Mouse (Mus musculus) megakaryocyte, embryonic 14.5 days (primary cell): ENCODE data around the gene Gtpbp8. TPM values are rescaled to one million over a fixed set of nuclear protein-coding genes. Genes with fewer than 3 reads are reported as not detected.

ENCODE experiments used
- H3K27me3 ChIP-seq: replicated peaks from 2 replicates; pipeline ENCODE3; 2012; ENCODE audit warnings: inconsistent platforms
- H3K36me3 ChIP-seq: replicated peaks from 2 replicates; pipeline ENCODE3; 2012; ENCODE audit warnings: low read length, inconsistent platforms, mixed read lengths
- H3K4me1 ChIP-seq: 2 replicates; pipeline ENCODE4 v1.6.1; 2012; ENCODE audit warnings: inconsistent platforms
- H3K4me3 ChIP-seq: replicated peaks from 2 replicates; pipeline ENCODE3; 2012; ENCODE audit warnings: moderate library complexity, mild to moderate bottlenecking, inconsistent platforms
- H3K9me3 ChIP-seq: 2 replicates; pipeline ENCODE4 v1.6.1; 2012; ENCODE audit warnings: inconsistent platforms
- FLI1 ChIP-seq: IDR thresholded peaks from 2 replicates; pipeline ENCODE4 v1.6.1; 2012; ENCODE audit warnings: low read length, inconsistent platforms, mixed read lengths
- GATA1 ChIP-seq: IDR thresholded peaks from 3 replicates; pipeline ENCODE4 v1.6.1; 2012; ENCODE audit warnings: mixed read lengths, low read length, inconsistent platforms, borderline replicate concordance
- polyA plus RNA-seq: library from polyadenylated mRNA; stranded (reverse); fragments of >175 nt; gene quantifications from 2 replicates; pipeline ENCODE4 v1.2.3, GENCODE M21; 2012; ENCODE audit warnings: low replicate concordance; ENCODE audit not compliant: insufficient read depth

Gene Gtpbp8
- polyA plus RNA-seq, 1 experiment = 22.7 TPM

GRCm38 (mm10) chr16:44703458-44703857 is 42.7 kb downstream of the Gtpbp8 start:
- TF ChIP-seq GATA1 (no peak), FLI1 (no peak)

DNA sequence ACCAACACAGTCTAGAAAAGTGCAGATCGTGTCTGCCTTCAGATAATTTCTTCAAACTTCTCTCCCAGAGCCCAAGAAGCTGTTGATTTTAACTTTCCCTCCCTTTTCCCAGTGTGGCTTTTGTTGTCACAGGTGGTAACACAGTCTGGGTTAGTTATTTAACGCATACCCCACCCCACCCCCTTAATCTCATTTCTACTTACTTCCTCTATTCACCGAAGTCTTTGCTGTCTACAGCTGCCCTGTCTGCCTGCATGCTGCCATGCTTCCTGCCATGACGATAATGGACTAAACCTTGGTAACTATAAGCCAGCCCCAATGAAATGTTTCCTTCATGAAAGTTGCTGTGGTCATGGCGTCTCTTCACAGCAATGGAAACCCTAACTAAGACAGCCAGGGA is 43.9 kb downstream of the Gtpbp8 start:
- TF ChIP-seq GATA1 = no peak
- no peak for TF ChIP-seq FLI1
- no peaks in the 10 kb centered on the region for H3K36me3 ChIP-seq
- H3K27me3 ChIP-seq = no peaks in the 10 kb centered on the region
- H3K4me3 ChIP-seq = no peak overlapping the region
- H3K4me1 ChIP-seq = peaks cover 16% of the 10 kb centered on the region
- no peaks in the 10 kb centered on the region for H3K9me3 ChIP-seq

More at GRCm38 (mm10) chr16:44703458-44703857, 42.7 kb downstream of the Gtpbp8 start:
- Histone ChIP-seq H3K9me3 (no peaks in the 10 kb centered on the region), H3K36me3 (no peaks in the 10 kb centered on the region), H3K27me3 (no peaks in the 10 kb centered on the region), H3K4me3 (no peak overlapping the region), H3K4me1 (peaks cover 16% of the 10 kb centered on the region)

DNA sequence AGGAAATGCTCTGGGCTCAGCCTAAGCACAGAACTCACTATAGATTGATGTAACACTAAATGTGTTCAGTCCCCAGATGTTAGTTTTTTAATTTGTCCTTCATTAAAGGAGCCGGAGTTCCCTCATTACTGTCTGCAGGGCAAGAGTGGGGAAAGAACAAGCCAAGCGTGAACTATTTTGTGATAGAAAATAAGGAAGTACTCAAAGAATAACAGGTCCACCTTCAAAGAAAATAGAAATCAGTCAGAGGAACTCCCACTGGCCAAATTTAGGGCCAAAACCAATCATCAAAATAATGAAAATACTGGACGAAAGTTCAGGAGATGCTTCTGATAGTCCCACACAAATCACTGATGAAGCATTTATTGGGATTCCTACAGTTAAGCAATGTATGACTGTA is 45.0 kb downstream of the Gtpbp8 start:
- Histone ChIP-seq H3K4me3 (no peak overlapping the region), H3K36me3 (no peaks in the 10 kb centered on the region), H3K27me3 (peaks cover 6% of the 10 kb centered on the region), H3K4me1 (peaks cover 16% of the 10 kb centered on the region), H3K9me3 (no peaks in the 10 kb centered on the region)
- TF ChIP-seq GATA1 (no peak), FLI1 (no peak)

- no peak for TF ChIP-seq GATA1
- no peak overlapping the region for H3K4me3 ChIP-seq
- peaks cover 12% of the 10 kb centered on the region for H3K4me1 ChIP-seq
These were observed 48.5 kb downstream of the Gtpbp8 start for GRCm38 (mm10) chr16:44697473-44698205.

DNA sequence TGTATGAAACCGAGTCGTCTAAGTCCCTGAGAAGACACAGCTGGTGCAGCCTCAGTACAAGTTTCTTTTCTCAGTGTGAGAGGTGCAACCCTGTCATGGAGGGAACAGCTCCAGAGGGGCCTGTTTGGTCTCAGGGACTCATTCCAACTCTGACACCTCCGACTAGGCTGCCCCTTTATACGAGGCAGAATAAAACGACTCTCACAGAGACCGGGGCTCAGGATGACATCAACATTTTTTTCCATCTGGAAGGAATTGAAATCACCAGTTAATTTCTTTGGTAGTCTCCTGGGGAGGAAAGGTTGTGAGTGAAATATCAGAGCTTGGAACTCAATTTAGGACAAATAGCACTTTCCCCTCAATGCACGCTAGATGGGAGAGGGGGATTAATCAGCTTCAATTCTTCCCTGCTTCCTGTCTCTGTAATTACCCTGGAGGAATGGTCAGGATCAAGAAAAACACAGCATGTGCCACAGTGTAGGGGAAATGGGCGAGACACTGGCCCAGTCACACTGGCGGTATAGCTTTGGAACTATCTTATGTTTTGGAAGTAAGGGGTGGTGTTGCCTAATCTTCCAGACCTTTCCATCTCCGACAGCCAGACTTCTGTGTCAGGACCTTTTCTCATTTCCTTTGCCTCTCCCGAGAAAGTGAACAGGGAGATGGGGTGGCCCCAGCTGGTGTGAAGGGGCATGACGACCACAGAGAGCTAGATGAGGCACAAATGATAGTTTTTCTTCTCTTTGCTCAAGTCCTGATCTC is 50.1 kb downstream of the Gtpbp8 start:
- Histone ChIP-seq H3K36me3 (no peaks in the 10 kb centered on the region), H3K4me3 (no peak overlapping the region), H3K9me3 (no peaks in the 10 kb centered on the region), H3K27me3 (peaks cover 18% of the 10 kb centered on the region), H3K4me1 (peaks cover 12% of the 10 kb centered on the region)
- TF ChIP-seq GATA1 = no peak
- TF ChIP-seq FLI1 = no peak

More at GRCm38 (mm10) chr16:44697473-44698205, 48.5 kb downstream of the Gtpbp8 start:
- peaks cover 14% of the 10 kb centered on the region for H3K27me3 ChIP-seq
- no peaks in the 10 kb centered on the region for H3K36me3 ChIP-seq
- no peaks in the 10 kb centered on the region for H3K9me3 ChIP-seq

GRCm38 (mm10) chr16:44695214-44695858 is 50.8 kb downstream of the Gtpbp8 start:
- TF ChIP-seq GATA1 = no peak
- TF ChIP-seq FLI1 = no peak
- H3K4me1 ChIP-seq = peaks cover 12% of the 10 kb centered on the region
- peaks cover 22% of the 10 kb centered on the region for H3K27me3 ChIP-seq

DNA sequence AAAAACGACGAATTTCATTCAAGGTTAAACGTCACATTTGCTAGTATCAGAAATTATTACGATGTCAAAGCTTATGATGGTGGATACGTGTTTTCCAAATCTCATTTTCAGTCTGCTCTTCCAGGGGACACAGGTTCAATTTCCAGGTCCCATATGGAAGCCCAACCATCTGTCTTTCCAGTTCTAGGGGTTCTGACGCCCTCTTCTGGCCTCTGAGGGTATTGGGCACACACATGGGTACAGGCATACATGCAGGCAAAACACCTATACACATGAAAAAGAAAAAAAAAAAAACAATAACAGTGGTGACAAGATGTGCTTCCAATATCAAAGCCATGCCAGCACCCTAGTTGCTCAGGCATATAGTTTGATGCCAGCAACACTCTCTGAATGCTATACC is 52.5 kb downstream of the Gtpbp8 start:
- no peaks in the 10 kb centered on the region for H3K9me3 ChIP-seq
- no peak for TF ChIP-seq FLI1
- TF ChIP-seq GATA1 = no peak

More at GRCm38 (mm10) chr16:44695214-44695858, 50.8 kb downstream of the Gtpbp8 start:
- Histone ChIP-seq H3K9me3 (no peaks in the 10 kb centered on the region), H3K4me3 (no peak overlapping the region), H3K36me3 (no peaks in the 10 kb centered on the region)

DNA sequence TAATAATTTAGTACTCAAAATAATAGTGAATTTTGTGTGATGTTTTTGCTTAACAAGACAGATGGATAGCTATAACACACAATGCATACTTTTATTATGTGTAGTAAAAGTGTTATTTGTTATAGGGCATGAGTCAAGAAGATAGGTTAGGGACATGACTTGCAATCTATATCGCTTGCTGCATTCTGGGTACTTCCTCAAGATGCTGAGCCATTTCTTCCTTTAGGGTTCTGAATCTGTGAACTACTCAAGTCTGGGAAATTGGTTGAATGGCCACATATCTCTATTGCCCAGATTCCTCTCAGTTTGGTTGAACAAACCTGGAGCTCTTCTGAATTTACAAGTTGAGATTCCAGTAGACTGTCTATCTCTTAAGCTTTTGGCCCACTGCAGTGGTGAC is 53.6 kb downstream of the Gtpbp8 start:
- H3K27me3 ChIP-seq = peaks cover 31% of the 10 kb centered on the region
- H3K4me1 ChIP-seq = peaks cover 12% of the 10 kb centered on the region
- TF ChIP-seq GATA1 (no peak), FLI1 (no peak)
- H3K9me3 ChIP-seq = no peaks in the 10 kb centered on the region
- H3K4me3 ChIP-seq = no peak overlapping the region
- no peaks in the 10 kb centered on the region for H3K36me3 ChIP-seq

More for the DNA sequence above, 52.5 kb downstream of the Gtpbp8 start:
- Histone ChIP-seq H3K4me3 (no peak overlapping the region), H3K27me3 (peaks cover 27% of the 10 kb centered on the region), H3K36me3 (no peaks in the 10 kb centered on the region), H3K4me1 (peaks cover 12% of the 10 kb centered on the region)

DNA sequence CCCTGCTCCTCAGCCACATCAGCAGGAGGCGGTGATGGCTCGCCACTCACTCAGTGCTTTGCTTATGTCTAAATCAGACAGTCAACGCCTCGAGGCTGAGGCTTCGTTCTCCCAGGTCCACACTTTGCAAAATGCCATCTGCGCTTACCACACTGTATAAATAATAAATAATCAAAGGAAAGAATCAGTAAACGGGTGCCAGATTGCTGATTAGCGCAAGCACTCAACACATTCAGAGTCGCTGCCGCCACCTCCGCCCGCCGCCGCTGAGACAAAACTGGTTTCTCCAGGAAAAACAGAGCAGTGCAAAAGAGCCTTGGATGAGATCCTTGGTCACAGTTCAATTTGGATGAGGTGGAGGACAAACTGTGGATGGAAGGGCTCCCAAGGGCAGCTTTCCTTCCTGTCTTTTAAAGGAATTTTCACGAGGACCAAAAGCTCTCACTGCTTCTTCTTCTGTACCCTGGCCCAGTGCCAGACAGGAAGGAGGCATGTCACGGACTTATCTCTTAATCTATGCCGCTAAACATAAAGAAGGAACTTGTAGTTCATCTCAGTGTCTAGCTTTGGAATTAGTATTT is 54.5 kb downstream of the Gtpbp8 start:
- TF ChIP-seq GATA1 = no peak
- no peak for TF ChIP-seq FLI1
- Histone ChIP-seq H3K9me3 (no peaks in the 10 kb centered on the region), H3K4me3 (no peak overlapping the region), H3K4me1 (peaks cover 16% of the 10 kb centered on the region), H3K36me3 (no peaks in the 10 kb centered on the region), H3K27me3 (peaks cover 29% of the 10 kb centered on the region)

- no peak for TF ChIP-seq GATA1
- Histone ChIP-seq H3K4me1 (peaks cover 16% of the 10 kb centered on the region), H3K36me3 (no peaks in the 10 kb centered on the region), H3K27me3 (peaks cover 24% of the 10 kb centered on the region), H3K4me3 (no peak overlapping the region), H3K9me3 (no peaks in the 10 kb centered on the region)
These were observed 55.1 kb downstream of the Gtpbp8 start for GRCm38 (mm10) chr16:44691066-44691465.
